Comparison of ENCODE assay signal across 9 mouse cellular contexts in genomic region chr1:192853988-192854818, GRCm38 (mm10). TPM values are rescaled to one million over a fixed set of nuclear protein-coding genes. Genes with fewer than 3 reads are reported as not detected.
DNase-seq lines count a peak whose midpoint lies in the region; ATAC-seq and TF ChIP-seq lines count a peak whose summit lies in the region.
"Had no signal": no experiment of that assay in that cellular context is flagged by ENCODE, and none has a peak within 500 bp of the region (broad histone marks: within the 10 kb centered on the region; RNA-seq: fewer than 3 reads in every experiment).

No protein-coding gene starts in this region.

- no peaks in the 10 kb centered on the region for H3K4me1 ChIP-seq in cerebellum, adult 2 months (ENCODE audit: control insufficient read depth, insufficient read depth, low read length)
- H3K4me1 ChIP-seq in testis, adult 2 months (ENCODE audit: control insufficient read depth, insufficient read depth, low read length), result peaks cover 10% of the 10 kb centered on the region
- H3K4me1 ChIP-seq in limb, embryonic 10.5 days, result peaks cover 61% of the 10 kb centered on the region
- no peaks in the 10 kb centered on the region for H3K4me1 ChIP-seq in small intestine, adult 2 months (ENCODE audit: control insufficient read depth, insufficient read depth, insufficient read length, low read length)
- H3K4me1 ChIP-seq: megakaryocyte, embryonic 14.5 days had no signal

- no peaks in the 10 kb centered on the region for H3K27me3 ChIP-seq in cerebellum, adult 2 months (ENCODE audit: control insufficient read depth, insufficient read depth, low read length)
- no peaks in the 10 kb centered on the region for H3K27me3 ChIP-seq in testis, adult 2 months (ENCODE audit: control insufficient read depth, insufficient read depth, low read length)
- 0 out of 2 replicates have a peak, but pooled peaks cover 10% of the 10 kb centered on the region for H3K27me3 ChIP-seq in limb, embryonic 10.5 days (ENCODE audit: low read depth, poor library complexity, severe bottlenecking)
- H3K27me3 ChIP-seq in small intestine, adult 2 months (ENCODE audit: control insufficient read depth, insufficient read depth, low read length), result peaks cover 23% of the 10 kb centered on the region

- H3K9me3 ChIP-seq in limb, embryonic 10.5 days (replicated peaks), result no peaks in the 10 kb centered on the region

- ATAC-seq in megakaryocyte progenitor cell, adult 5-6 weeks (replicated peaks; ENCODE audit: poor library complexity), result no peak

- no peaks in the 10 kb centered on the region for H3K36me3 ChIP-seq in testis, adult 2 months (ENCODE audit: control insufficient read depth, insufficient read depth, low read length)
- peaks cover 39% of the 10 kb centered on the region for H3K36me3 ChIP-seq in limb, embryonic 10.5 days
- H3K36me3 ChIP-seq in small intestine, adult 2 months (ENCODE audit: control insufficient read depth, insufficient read depth, low read length), result no peaks in the 10 kb centered on the region

- WGBS in cerebellum, adult 2 months, result 27% methylated on average over 19 of the region's 19 CpGs
- 2% methylated on average over 19 of the region's 19 CpGs for WGBS in limb, embryonic 10.5 days
- 20% methylated on average over 19 of the region's 19 CpGs for WGBS in small intestine, adult 2 months

- TF ChIP-seq CTCF in cerebellum, adult 2 months (IDR thresholded peaks at IDR 0.05; ENCODE audit: borderline replicate concordance, insufficient read depth, low read depth, low read length), result no peak
- TF ChIP-seq CTCF in testis, adult 2 months (IDR thresholded peaks at IDR 0.05; ENCODE audit: control insufficient read depth, insufficient read depth, insufficient replicate concordance, low read depth, low read length), result no peak
- TF ChIP-seq CTCF in small intestine, adult 2 months (IDR thresholded peaks at IDR 0.05; ENCODE audit: extremely low read depth, insufficient read length, insufficient replicate concordance, low read depth, low read length), result no peak

- TF ChIP-seq POLR2A in cerebellum, adult 2 months (IDR thresholded peaks at IDR 0.05; ENCODE audit: borderline replicate concordance, insufficient read depth, low read length), result no peak
- TF ChIP-seq POLR2A in testis, adult 2 months (IDR thresholded peaks at IDR 0.05; ENCODE audit: control insufficient read depth, low read depth, low read length), result no peak
- no peak for TF ChIP-seq POLR2A in small intestine, adult 2 months (IDR thresholded peaks at IDR 0.05; ENCODE audit: low read depth, low read length)

- H3K4me3 ChIP-seq in cerebellum, adult 2 months (replicated peaks; ENCODE audit: insufficient read depth, low read depth, low read length), result peak overlapping the region; percentile 59
- H3K4me3 ChIP-seq in testis, adult 2 months (ENCODE audit: control insufficient read depth, low read depth, low read length), result peak overlapping the region; percentile 85
- peak overlapping the region; percentile 84 for H3K4me3 ChIP-seq in limb, embryonic 10.5 days
- H3K4me3 ChIP-seq in small intestine, adult 2 months (ENCODE audit: low read depth, low read length), result peak overlapping the region; percentile 73
- H3K4me3 ChIP-seq: megakaryocyte, embryonic 14.5 days had no signal

- H3K27ac ChIP-seq in cerebellum, adult 2 months (ENCODE audit: insufficient read depth, low read length), result no peak overlapping the region
- no peak overlapping the region for H3K27ac ChIP-seq in testis, adult 2 months (ENCODE audit: control insufficient read depth, insufficient read depth, low read depth, low read length)
- H3K27ac ChIP-seq in limb, embryonic 10.5 days, result peak overlapping the region; percentile 100
- no peak overlapping the region for H3K27ac ChIP-seq in small intestine, adult 2 months (ENCODE audit: insufficient read depth, low read depth, low read length)

- intact Hi-C loops in left cerebral cortex, postnatal 25 days (cut with DNase I), result loop anchor here (5.0 kb wide), 1 partner anchor 67 kb away; no protein-coding TSS in a partner anchor

- no peak for DNase-seq in cerebellum, adult 2 months
- no peak for DNase-seq in cerebellum, postnatal 36 days
- no peak for DNase-seq in testis, postnatal 14 days (ENCODE audit: low spot score)
- peak; percentile 53 for DNase-seq in limb, embryonic 10.5 days (ENCODE audit: low spot score)
- no peak for DNase-seq in left cerebral cortex, postnatal 25 days (ENCODE audit: low spot score in 2 of 2)

RNA-seq across cellular contexts. Expression of gene Sertad4, which starts 1.4 kb away (rescaled TPM):
- 11.1 and 11.3 TPM in 2 replicates for polyA plus RNA-seq in cerebellum, adult 2 months (2012; rRNA removed)
- 1.2 and 1.3 TPM in 2 replicates for polyA plus RNA-seq in testis, adult 2 months (2012; rRNA removed)
- 57.2 and 66.6 TPM in 2 replicates for polyA plus RNA-seq in limb, embryonic 10.5 days (2016; fragmentation: Nextera tagmentation; extraction: Ambion mirVana)
- polyA plus RNA-seq in small intestine, adult 2 months (2012; rRNA removed), result 0.79 and 0.98 TPM in 2 replicates
- total RNA-seq in left cerebral cortex, postnatal 25 days (2021), result 10 to 100 TPM; 14.4 to 17.9 TPM
- total RNA-seq in megakaryocyte progenitor cell, adult 5-6 weeks (2015), result not detected in 2 replicates
- total RNA-seq in megakaryocyte progenitor cell, adult 5-6 weeks (2017), result not detected in 2 replicates
